Mouse (Mus musculus) mature B cell (primary cell): ENCODE data around the gene Cux2.

Experiments
- in situ Hi-C: fragments of 300-500 bp; cut with MboI; formaldehyde crosslinking; loops from 2 replicates; pipeline ENCODE4 v1.14.3; 2019

Cux2 gene

GRCm38 (mm10) chr5:121837441-121838340 lies 212.2 kb downstream of the Cux2 start, which contains the start of gene Sh2b3:
Gene Sh2b3 (minus strand): TSS chr5:121837646.
- in situ Hi-C loops, result no loop called here

- in situ Hi-C loops, result no loop called here
These were observed 213.0 kb downstream of the Cux2 start for GRCm38 (mm10) chr5:121836692-121837415.

GRCm38 (mm10) chr5:121835949-121836691 lies 213.8 kb downstream of the Cux2 start:
- in situ Hi-C loops, result no loop called here

GRCm38 (mm10) chr5:121834991-121835747 lies 214.7 kb downstream of the Cux2 start:
- in situ Hi-C loops, result no loop called here

GRCm38 (mm10) chr5:121834241-121834606 lies 215.7 kb downstream of the Cux2 start:
- in situ Hi-C loops, result no loop called here

- in situ Hi-C loops, result no loop called here
These were observed 216.2 kb downstream of the Cux2 start for GRCm38 (mm10) chr5:121833572-121834240.

GRCm38 (mm10) chr5:121833159-121833558 lies 216.7 kb downstream of the Cux2 start:
- in situ Hi-C loops, result no loop called here

GRCm38 (mm10) chr5:121832376-121833155 lies 217.3 kb downstream of the Cux2 start:
- in situ Hi-C loops, result no loop called here

- in situ Hi-C loops, result no loop called here
These were observed 218.8 kb downstream of the Cux2 start for GRCm38 (mm10) chr5:121831002-121831601.

GRCm38 (mm10) chr5:121828491-121829432 lies 221.1 kb downstream of the Cux2 start:
- in situ Hi-C loops, result no loop called here

GRCm38 (mm10) chr5:121827876-121828275 lies 222.0 kb downstream of the Cux2 start:
- in situ Hi-C loops, result no loop called here

- in situ Hi-C loops, result no loop called here
These were observed 224.3 kb downstream of the Cux2 start for GRCm38 (mm10) chr5:121825606-121826005.

GRCm38 (mm10) chr5:121824121-121824520 lies 225.8 kb downstream of the Cux2 start:
- in situ Hi-C loops, result no loop called here

- in situ Hi-C loops, result no loop called here
These were observed 226.2 kb downstream of the Cux2 start for GRCm38 (mm10) chr5:121823668-121824067.

- in situ Hi-C loops, result no loop called here
These were observed 227.0 kb downstream of the Cux2 start for GRCm38 (mm10) chr5:121822786-121823505.

- in situ Hi-C loops, result no loop called here
These were observed 228.3 kb downstream of the Cux2 start for GRCm38 (mm10) chr5:121821552-121821951.

- in situ Hi-C loops, result no loop called here
These were observed 228.8 kb downstream of the Cux2 start for GRCm38 (mm10) chr5:121821116-121821515.

- in situ Hi-C loops, result no loop called here
These were observed 229.2 kb downstream of the Cux2 start for GRCm38 (mm10) chr5:121820657-121821056.
